Mouse (Mus musculus): Measurements from ENCODE around the gene Rtn2.
A peak's percentile ranks its signal among the peaks of the same experiment; 100 is the strongest.

Gene Rtn2

DNA sequence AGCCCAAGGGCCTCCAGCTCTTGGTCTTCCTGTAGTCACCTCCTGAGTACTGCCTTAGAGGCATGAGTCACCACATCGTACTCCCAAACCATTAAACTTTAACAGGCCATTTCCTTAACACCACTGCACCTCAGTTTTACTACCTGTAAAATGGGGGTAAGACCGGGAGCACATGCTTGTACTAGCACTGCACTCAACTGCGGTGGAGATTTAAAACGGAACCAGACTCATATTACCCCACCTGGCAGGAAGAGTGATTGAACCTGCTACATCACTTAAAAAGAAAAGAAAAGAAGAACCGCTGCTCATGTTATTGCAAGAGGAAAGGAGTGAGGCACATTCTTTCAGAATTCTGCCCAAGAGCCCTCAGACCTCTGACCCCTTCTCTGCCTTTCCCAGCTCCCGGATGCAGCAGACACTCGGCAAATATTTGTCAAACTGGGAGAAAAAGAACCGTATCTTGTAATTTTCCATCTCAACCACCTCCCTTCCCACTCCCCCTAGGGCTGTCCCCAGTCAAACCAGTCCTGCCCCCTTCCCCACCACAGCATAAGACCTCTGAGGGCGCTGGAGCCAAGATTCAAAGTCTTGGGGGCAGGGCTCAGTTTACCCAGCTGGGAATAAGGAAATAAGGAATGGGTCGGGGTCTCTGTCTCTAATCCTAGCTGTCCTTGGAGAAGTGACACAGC, 13.3 kb upstream of the Rtn2 start:
- DNase-seq (ENCODE audit: low read depth, low spot score): no peak

DNA sequence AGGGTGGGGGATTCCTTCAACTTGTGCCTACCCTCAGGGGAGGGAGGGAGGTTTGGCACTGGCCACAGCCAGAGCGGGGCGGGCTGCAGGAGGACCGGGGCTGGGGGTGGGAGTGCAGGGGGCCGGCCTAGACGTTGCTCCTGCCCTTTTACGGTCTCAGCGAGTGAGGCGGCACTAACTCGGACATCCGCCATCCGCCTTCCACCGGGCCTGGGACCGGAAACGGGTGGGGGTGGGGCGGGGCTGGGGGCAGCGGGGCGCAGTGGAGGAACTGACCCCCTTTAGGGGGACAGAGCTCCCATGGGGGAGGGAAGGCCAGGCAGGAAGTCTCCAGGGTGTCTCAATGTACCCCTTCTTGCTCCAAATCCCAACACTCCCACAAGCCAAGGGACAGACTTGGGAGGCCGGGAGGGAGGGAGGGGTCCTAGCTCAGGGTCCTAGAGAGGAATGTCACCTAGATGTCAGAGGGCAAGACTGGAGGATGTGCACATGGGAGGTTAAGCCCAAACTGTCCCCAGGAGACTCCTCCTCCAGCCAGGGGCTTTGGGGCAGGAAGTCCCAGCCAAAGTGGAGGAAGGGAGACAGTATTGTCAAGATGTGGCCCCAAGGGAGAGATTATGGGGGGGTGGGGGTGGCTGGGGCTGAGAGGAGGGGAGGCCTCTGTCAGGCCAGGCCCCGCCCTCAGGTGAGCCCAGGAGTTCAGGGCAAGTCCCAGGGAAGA, 12.5 kb upstream of the Rtn2 start:
- DNase-seq (ENCODE audit: low read depth, low spot score): peak; percentile 86

DNA sequence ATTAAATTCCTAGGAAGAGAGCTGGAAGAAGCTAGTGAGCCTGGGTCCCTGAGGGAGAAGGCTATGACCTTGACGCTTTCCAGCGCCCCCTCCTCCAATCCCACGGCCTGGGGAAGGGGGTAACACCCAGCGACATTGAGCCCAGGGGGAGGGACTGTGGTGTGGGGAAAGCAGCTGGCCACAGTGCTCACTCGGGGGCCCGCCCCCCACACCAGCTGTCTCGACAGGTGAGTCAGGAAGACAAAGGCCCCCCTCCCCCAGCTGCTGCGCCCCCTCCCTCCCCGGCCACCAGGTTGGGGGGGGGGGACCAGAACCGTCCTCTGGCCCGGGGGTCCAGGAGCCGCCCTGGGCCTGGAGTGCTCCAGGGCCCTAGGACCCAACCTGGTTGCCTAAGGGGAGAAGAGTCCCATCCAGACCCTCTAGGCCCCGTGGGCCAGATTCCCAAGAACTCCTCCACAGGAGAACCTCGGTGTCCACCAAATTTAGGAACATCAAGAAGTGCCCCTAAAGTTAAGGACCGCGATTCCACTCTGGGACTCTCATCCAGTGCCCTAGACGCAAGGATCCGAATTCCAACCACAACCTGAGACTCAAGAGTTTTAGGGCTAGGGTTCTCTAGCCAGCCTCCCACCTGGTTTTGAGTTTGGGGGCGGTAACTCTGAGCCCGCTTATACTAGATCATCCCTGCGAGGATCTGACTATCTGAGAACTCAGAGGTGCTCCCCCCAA, 11.8 kb upstream of the Rtn2 start:
- DNase-seq (ENCODE audit: low read depth, low spot score): peak; percentile 66

DNA sequence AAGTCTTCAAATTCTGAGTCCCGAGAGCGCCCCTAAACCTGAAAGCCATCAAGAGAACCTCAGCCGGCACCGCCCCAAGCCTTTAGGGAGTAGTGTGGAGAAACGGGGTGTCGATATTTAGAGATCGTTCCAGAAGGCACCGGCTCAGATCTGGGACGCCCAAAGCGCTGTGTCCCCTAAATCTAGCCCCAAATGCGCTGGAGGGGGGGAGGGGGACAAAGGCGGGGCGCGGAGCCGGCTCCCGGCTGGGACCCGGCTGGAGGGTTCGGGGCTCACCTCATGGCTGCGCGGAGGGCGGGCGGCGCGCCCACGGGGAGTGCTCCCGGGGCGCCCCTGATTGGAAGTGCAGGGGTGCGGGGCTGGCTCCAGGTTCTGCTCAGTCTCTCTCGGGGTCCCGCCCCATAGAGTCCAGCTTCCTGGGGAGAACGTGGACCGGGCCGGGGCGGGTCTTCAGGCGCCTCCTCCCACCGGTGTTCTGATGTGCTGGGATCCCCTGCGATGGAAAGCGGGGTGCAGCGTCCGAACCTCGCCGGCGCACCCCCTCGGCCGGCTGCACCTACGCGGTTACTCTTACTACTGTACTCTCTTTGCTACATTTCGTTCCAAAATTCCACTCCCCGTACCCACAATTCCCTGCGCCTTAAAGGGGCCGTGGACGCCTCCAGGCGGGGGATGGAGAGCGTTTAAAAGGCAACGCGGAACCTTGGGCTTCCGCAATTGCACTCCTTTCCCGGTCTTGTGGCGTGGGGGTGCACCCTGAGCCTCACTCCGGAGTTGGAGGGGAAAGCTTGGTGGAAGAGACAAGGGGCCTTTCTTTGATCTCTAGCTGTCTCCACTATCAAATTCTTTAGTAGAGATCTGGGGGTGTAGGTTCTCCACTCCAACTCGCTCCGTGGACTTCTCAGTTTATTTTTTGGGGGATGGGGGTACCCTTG, 10.9 kb upstream of the Rtn2 start, which contains the start of gene Vasp:
Gene Vasp, minus strand, starts transcription at position 580 of the 935 bp plus-strand sequence.
- DNase-seq (ENCODE audit: low read depth, low spot score): peak; percentile 93

DNA sequence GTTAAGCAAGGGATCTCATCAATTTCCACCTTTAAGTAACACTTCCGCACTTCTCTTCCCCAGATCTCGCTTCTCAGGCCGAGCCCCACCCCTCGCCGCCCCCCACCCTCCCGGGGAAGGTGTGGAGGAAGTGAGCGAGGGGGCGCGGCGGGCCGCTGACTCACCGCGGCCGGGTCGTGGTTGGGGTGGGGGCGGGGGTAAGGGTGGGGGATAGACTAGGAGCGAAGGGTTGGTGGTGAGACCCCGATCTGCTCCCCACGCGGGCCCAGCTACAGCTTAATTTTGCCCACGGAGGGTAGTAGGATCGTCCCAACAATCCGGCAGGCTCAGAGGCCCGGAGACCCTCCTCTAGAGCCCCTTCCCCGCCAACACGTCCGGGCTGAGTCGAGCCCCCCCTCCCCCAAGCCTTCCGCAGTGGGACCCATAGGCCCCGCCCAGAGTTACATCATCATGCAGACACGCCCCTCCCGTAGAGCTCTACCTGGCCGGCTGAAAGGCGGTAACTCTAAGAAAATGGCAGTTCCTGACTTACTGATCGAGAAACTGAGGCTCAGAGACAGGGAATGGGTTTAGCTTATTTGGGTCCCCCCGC, 10.2 kb upstream of the Rtn2 start:
- DNase-seq (ENCODE audit: low read depth, low spot score): peak; percentile 96

DNA sequence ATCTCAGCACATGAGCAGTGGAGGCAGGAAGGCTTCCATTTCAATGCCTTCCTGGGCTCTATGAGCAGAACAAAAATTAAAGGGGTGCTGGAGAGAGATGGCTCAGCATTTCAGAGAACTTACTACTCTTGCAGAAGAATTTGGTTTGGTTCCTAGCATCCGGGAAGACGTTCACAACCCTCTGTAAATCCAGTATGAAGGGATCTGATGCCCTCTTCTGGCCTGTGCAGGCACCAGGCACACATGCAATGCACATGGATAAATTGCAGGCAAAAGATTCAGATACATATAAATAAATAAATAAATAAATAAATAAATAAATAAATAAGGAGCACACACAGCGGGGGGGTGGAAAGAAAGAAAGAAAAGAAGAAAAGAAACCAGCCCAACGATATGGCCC, 6.2 kb upstream of the Rtn2 start:
- DNase-seq (ENCODE audit: low read depth, low spot score): peak; percentile 63

DNA sequence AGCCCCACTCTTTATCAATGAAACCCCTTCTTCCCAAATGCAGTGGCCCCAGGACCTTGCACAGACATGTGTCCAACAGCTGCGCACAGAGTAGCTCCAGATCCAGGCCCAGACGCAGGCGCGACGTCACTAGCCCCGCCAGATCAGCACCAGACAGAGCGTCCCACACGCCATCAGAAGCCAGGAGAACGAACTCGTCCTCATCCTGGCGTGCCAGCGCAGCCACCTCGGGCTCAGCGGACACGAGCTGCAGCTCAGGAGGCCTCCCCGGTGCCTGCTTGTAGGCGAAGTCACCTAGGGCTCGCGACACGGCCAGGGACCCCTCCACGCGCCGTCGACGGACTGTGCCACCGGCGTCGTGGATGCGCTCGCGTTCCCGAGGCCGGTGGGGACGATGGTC, 3.4 kb upstream of the Rtn2 start:
- DNase-seq (ENCODE audit: low read depth, low spot score): peak; percentile 78

DNA sequence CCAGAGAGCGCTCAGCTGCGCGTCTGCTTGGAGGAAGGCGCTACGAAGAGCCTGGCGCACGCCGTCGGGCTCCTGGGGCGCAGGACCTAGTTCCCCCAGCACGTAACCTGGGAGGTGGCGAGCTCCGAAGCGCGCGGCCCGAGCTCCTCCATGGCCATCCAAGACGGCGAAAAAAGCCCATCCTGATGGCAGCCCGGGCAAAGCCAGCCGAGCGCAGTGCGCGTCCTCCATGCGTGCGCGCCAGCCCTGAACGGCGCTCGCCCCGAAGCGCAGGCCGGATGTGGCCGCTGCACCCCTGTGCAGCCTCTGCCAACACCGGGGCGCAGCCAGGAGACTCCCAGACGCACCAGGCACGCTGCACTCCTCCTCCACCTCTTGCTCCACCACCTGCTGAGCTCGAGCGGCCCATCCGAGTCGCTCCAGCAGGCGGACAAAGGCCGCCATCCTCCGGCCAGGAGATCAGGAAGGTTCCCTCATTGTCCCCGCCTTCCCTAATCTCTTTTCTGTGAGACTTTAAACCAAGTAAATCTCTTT, 2.8 kb upstream of the Rtn2 start, which contains the start of gene Ppm1n:
Gene Ppm1n, minus strand, starts transcription at position 484 of the 534 bp plus-strand sequence.
- DNase-seq (ENCODE audit: low read depth, low spot score): peak; percentile 73

DNA sequence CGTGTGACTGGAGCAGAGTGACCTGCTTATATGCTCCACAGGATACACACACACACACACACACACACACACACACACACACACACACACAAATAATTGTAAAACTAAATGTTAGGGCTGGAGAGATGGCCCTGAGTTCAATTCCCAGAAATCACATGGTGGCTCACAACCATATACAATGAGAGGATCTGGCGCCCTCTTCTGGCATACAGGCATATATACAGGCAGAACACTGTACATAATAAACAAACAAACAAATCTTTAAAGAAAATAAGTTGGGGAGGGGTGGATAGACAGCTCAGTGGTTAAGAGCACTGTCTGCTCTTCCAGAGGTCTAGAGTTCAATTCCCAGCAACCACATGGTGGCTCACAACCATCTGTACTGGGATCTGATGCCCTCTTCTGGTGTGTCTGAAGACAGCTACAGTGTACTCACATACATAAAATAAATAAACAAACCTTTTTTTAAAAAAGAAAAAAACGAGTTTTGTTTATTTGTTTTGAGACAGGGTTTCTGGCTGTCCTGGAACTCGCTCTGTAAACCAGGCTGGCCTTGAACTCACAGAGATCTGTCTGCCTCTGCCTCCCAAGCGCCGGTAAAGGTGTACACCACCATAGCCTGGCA, 632 bp upstream of the Rtn2 start:
- peak; percentile 82 for DNase-seq (ENCODE audit: low read depth, low spot score)

DNA sequence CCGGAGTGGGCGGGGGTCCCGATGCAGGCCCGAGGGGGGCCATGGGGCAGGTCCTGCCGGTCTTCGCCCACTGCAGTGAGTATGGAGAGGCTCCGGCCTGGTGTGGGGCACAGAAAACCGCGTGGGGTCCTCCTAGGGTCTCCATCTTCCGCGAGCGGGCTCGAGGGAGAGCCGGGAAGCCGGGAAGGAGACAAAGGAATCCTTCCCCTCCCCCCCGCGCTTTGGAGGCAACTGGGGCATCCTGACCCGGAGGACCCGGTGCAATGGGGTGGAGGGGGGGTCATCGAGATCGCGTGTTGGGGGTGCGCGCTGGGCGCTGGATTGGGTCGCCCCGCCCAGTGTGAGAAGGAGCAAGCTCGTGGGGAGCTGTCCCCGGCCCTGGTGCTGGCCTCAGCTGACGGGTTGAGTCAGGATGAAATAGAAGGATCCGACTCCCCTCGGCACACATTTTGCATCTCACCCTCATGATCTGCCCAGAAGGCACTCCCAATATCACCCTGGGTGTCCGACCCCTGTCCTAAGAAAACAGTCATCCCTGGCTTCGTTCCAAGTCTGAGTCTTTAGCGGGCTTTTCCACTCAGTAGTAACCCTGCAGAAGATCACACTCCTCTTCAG, 474 bp downstream of the Rtn2 start:
- peak; percentile 74 for DNase-seq (ENCODE audit: low read depth, low spot score)

DNA sequence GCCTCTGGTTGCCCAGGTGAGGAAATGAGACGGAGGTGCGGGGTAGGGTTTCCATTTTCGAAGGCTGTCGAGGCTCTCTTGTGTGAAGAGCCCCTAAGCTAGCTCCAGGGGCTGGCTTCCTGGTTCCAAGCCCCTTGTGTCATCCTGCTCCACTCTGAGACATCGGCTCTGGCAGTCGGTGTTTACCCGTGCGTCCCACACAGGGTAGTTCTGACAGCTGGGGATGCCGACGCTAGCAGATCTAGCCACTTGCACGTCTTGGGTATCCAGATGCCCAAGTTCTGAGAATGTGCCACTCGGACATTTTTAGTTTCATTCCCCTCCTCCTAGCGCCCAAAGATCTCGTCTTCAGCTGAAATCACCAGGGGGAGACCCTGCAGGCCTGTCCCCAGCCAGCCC, 981 bp downstream of the Rtn2 start:
- DNase-seq (ENCODE audit: low read depth, low spot score): no peak

DNA sequence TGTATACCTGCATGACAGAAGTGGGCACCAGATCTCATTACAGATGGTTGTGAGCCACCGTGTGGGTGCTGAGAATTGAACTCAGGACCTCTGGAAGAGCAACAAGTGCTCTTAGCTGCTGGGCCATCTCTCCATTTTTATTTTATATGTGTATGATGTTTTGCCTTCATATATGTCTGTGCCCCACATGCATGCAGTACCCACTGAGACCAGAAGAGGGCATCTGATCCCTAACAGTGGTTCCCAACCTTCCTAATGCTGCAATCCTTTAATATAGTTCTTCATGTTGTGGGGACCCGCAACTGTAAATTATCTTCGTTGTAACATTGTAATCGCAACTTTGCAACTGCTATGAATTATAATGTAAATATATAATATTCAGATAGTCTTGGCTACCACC, 2.3 kb downstream of the Rtn2 start:
- DNase-seq (ENCODE audit: low read depth, low spot score): peak; percentile 78

DNA sequence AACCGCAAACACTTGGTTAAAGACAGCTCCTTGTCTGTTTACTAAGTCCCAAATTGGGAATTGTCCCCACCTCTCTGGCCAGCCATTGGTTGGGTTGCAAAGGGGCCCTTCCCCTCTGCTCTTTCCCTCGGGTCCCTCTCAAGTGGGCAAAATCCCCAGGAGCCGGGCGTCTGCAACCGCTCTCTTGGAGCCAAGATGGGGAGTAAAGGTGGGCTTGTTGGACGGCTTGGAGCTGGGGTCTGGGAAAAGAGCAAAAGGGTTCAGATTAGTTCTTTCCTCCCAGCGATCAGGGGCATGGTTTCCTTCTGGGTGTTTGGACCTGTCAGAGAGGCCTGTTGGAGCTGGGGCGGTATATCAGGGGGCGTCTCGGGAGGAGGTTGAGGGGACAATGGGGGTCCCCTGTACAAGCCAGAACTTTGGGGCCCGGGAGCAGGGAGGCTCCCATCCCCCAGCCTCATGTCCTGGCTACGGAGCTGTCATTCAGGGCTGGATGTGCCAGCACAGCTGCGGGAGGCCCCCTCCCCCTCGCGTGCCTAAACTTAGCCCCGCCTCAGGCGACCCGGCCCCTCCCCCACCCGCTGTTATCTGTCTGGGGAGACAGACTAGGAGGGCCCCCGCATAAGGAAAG, 8.7 kb downstream of the Rtn2 start:
- DNase-seq (ENCODE audit: low read depth, low spot score): peak; percentile 68

DNA sequence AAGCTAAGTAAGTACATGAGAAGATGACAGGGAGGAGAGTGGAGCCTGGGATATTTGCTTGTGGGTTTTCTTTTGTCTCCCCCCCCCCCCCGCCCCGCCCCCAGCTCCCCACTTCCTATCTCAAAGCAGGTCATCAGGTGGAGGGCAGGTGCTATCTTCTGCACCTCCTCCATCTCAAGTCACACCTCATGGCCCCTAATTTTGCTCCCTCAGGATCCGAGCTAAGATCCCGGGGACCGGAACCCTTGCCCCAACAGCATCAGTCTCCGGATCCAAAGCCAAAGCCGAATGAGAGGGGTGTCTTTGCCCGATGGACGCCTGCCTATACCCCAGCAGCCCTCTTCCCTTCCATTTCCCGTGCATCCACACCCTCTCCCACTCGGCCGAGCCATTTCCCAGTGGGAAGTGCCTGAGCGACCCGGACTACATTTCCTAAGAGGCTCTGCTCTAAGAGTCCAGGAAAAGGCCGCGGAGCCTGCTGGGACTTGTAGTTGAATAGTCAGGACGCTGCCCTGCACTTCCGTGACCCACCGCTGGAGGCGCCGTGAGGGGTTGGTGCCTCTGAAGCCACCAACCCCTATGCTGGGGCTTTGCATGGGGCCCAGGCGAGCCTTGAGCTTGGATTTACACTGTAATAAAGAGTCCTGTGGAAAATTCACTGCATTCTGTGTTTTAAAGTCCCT, 13.2 kb downstream of the Rtn2 start:
- peak; percentile 96 for DNase-seq (ENCODE audit: low read depth, low spot score)

DNA sequence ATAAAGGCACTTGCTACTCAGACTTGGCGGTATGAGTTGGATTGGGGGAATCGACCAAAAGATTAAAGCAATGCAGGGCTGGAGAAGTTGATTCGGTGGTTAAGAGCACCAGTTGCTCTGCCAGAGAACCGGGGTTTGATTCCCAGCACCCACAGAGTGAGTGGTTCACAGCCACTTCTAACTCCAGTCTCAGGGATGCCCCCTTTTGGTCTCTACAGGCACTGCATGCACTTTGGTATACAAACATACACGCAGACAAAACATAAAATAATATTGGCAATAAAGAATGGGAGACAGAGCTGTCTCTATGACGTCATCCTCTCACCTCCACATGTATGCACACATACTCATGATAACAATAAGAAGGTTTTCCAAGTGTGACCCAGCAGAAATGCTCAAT, 14.6 kb downstream of the Rtn2 start:
- peak; percentile 75 for DNase-seq (ENCODE audit: low read depth, low spot score)

DNA sequence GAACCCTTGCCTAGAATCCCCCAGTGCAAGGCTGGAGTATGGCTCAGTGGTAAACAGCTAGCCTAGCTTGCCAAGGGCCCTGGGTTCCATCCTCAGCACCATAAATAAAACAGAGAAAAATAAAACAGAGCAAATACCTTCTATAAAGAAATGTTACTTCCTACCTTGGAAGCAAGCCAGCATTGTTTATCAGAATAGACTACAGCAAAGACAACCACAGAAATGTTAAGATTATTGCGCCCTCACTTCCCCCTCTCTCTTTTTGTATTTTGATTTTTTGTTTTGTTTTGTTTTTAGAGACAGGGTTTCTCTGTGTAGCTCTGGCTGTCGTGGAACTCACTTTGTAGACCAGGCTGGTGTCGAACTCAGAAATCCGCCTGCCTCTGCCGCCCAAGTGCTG, 15.4 kb downstream of the Rtn2 start:
- DNase-seq (ENCODE audit: low read depth, low spot score): no peak

DNA sequence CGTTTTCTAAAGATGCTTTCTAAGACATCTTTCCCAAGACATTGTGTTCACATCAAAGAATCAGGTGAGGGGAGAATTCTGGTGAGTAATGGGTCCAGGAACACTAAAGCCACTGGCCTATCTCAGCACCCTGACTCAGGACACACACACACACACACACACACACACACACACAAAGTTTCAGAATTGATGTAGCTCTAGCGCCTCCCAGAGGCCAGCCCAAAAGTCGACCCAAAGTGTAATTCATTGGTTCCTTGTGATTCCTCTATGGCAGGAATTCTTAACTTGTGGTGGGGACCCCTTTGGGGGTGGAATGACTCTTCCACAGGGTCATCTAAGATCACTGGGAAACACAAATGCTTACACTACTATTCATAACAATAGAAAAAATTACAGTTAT, 16.8 kb downstream of the Rtn2 start:
- peak; percentile 63 for DNase-seq (ENCODE audit: low read depth, low spot score)

DNA sequence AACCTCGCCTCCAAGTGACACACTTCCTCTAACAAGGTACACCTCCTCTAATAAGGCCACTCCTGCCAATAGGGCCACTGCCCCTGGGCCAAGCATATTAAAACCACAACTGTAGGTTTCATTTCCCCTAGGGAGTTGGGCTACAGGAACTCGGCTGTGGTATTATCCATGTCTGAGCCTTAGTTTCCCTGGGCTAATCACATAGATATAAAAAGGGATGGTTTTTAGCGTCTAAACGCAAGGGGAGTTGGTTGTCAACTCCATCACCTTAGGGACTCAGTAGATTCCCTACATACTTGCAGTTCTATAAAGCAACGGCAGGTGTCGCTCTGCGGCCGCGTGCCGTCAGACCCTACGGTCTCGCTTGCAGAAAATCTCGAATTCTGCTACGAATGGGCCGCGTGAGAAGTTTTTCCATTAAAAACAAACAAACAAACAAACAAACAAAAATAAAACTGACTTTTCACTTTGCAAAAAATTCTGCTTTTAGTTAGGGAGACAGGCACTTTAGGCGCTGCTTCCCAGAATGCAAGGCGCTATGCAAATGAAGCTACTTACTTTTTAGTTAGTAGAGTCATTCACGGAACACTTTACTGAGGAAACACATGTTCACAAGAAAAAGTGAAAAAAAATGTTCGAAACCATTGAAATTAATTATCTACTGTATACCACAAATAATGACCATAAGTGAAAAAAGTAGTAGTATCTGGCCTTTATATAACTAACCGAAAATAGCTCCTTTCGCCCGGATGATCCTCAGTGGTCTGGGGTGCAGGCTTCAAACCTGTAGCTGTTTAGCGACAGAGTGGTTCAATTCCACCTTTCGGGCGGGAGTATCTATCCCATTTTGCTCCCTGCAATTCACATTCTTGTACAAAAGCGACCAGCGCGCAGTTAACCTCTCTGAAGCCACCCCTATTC, 18.3 kb downstream of the Rtn2 start:
- peak; percentile 78 for DNase-seq (ENCODE audit: low read depth, low spot score)
